Mouse (Mus musculus): Measurements from ENCODE around the gene Usp21. TPM values are rescaled to one million over a fixed set of nuclear protein-coding genes. Genes with fewer than 3 reads are reported as not detected.
A peak's percentile ranks its signal among the peaks of the same experiment; 100 is the strongest.

Usp21 gene
- total and polyA plus RNA-seq, 3 experiments, result 11.8 to 64.5 (median 44.1) TPM

- no peak for DNase-seq (ENCODE audit: low spot score)
- no peak overlapping the region for H3K4me3 ChIP-seq (ENCODE audit: low read depth, low read length)
Measured at GRCm38 (mm10) chr1:171277736-171278135, 10.1 kb downstream of the Usp21 start.

GRCm38 (mm10) chr1:171276110-171276748 lies 11.6 kb downstream of the Usp21 start:
- peaks cover 83% of the 10 kb centered on the region for H3K36me3 ChIP-seq (replicated peaks)
- TF ChIP-seq POLR2AphosphoS5 (IDR thresholded peaks at IDR 0.05; ENCODE audit: insufficient replicate concordance, low read depth, low read length) (no peak), TAL1 (conservative IDR thresholded peaks at IDR 0.05; ENCODE audit: low read depth, low read length) (no peak), CTCF (IDR thresholded peaks at IDR 0.05; ENCODE audit: low read depth, low read length) (no peak), GATA1 (IDR thresholded peaks at IDR 0.05; ENCODE audit: borderline replicate concordance, low read length) (no peak), GATA2 (IDR thresholded peaks at IDR 0.05; ENCODE audit: borderline replicate concordance, low read depth, low read length) (no peak)
- H3K4me3 ChIP-seq (ENCODE audit: low read depth, low read length), result peak overlapping the region; percentile 43; the same call in 1 of the 2 replicates
- DNase-seq (ENCODE audit: low spot score) (peak; percentile 26), ATAC-seq (ENCODE audit: extremely low read depth, insufficient number of reproducible peaks, low FRiP score, poor library complexity, severe bottlenecking) (no peak)
- H3K9me3 ChIP-seq (replicated peaks), result no peaks in the 10 kb centered on the region
- no peaks in the 10 kb centered on the region for H3K27me3 ChIP-seq (ENCODE audit: insufficient read depth, low read length)
- peaks cover 85% of the 10 kb centered on the region for H3K4me1 ChIP-seq (ENCODE audit: insufficient read depth, low read depth, low read length)

More at GRCm38 (mm10) chr1:171277736-171278135, 10.1 kb downstream of the Usp21 start:
- TF ChIP-seq GATA2 (IDR thresholded peaks at IDR 0.05; ENCODE audit: borderline replicate concordance, low read depth, low read length) (no peak), POLR2AphosphoS5 (IDR thresholded peaks at IDR 0.05; ENCODE audit: insufficient replicate concordance, low read depth, low read length) (no peak), TAL1 (conservative IDR thresholded peaks at IDR 0.05; ENCODE audit: low read depth, low read length) (no peak), CTCF (IDR thresholded peaks at IDR 0.05; ENCODE audit: low read depth, low read length) (no peak), GATA1 (IDR thresholded peaks at IDR 0.05; ENCODE audit: borderline replicate concordance, low read length) (no peak)
- Histone ChIP-seq H3K36me3 (replicated peaks) (peaks cover 79% of the 10 kb centered on the region), H3K4me1 (ENCODE audit: insufficient read depth, low read depth, low read length) (peaks cover 80% of the 10 kb centered on the region), H3K9me3 (replicated peaks) (no peaks in the 10 kb centered on the region), H3K27me3 (ENCODE audit: insufficient read depth, low read length) (no peaks in the 10 kb centered on the region)
- no peak for ATAC-seq (ENCODE audit: extremely low read depth, insufficient number of reproducible peaks, low FRiP score, poor library complexity, severe bottlenecking)

- Histone ChIP-seq H3K4me3 (ENCODE audit: low read depth, low read length) (no peak overlapping the region), H3K9me3 (replicated peaks) (no peaks in the 10 kb centered on the region), H3K36me3 (replicated peaks) (peaks cover 83% of the 10 kb centered on the region), H3K27me3 (ENCODE audit: insufficient read depth, low read length) (no peaks in the 10 kb centered on the region), H3K4me1 (ENCODE audit: insufficient read depth, low read depth, low read length) (peaks cover 89% of the 10 kb centered on the region)
- no peak for ATAC-seq (ENCODE audit: extremely low read depth, insufficient number of reproducible peaks, low FRiP score, poor library complexity, severe bottlenecking)
- TF ChIP-seq CTCF (IDR thresholded peaks at IDR 0.05; ENCODE audit: low read depth, low read length), result no peak
- no peak for TF ChIP-seq POLR2AphosphoS5 (IDR thresholded peaks at IDR 0.05; ENCODE audit: insufficient replicate concordance, low read depth, low read length)
- no peak for TF ChIP-seq TAL1 (conservative IDR thresholded peaks at IDR 0.05; ENCODE audit: low read depth, low read length)
- TF ChIP-seq GATA2 (IDR thresholded peaks at IDR 0.05; ENCODE audit: borderline replicate concordance, low read depth, low read length), result no peak
- TF ChIP-seq GATA1 (IDR thresholded peaks at IDR 0.05; ENCODE audit: borderline replicate concordance, low read length), result no peak
- DNase-seq (ENCODE audit: low spot score), result no peak
Measured at GRCm38 (mm10) chr1:171275144-171275734, 12.6 kb downstream of the Usp21 start.

GRCm38 (mm10) chr1:171274171-171274570 lies 13.6 kb downstream of the Usp21 start:
- no peak for TF ChIP-seq GATA2 (IDR thresholded peaks at IDR 0.05; ENCODE audit: borderline replicate concordance, low read depth, low read length)
- no peak for TF ChIP-seq CTCF (IDR thresholded peaks at IDR 0.05; ENCODE audit: low read depth, low read length)
- no peak for TF ChIP-seq POLR2AphosphoS5 (IDR thresholded peaks at IDR 0.05; ENCODE audit: insufficient replicate concordance, low read depth, low read length)
- TF ChIP-seq TAL1 (conservative IDR thresholded peaks at IDR 0.05; ENCODE audit: low read depth, low read length), result no peak
- no peak for TF ChIP-seq GATA1 (IDR thresholded peaks at IDR 0.05; ENCODE audit: borderline replicate concordance, low read length)
- no peaks in the 10 kb centered on the region for H3K9me3 ChIP-seq (replicated peaks)
- no peaks in the 10 kb centered on the region for H3K27me3 ChIP-seq (ENCODE audit: insufficient read depth, low read length)
- H3K36me3 ChIP-seq (replicated peaks), result peaks cover 77% of the 10 kb centered on the region
- H3K4me1 ChIP-seq (ENCODE audit: insufficient read depth, low read depth, low read length), result peaks cover 87% of the 10 kb centered on the region
- no peak overlapping the region for H3K4me3 ChIP-seq (ENCODE audit: low read depth, low read length)
- ATAC-seq (ENCODE audit: extremely low read depth, insufficient number of reproducible peaks, low FRiP score, poor library complexity, severe bottlenecking), result no peak
- DNase-seq (ENCODE audit: low spot score), result no peak

- ATAC-seq (ENCODE audit: extremely low read depth, insufficient number of reproducible peaks, low FRiP score, poor library complexity, severe bottlenecking) (no peak), DNase-seq (ENCODE audit: low spot score) (no peak)
- Histone ChIP-seq H3K4me3 (ENCODE audit: low read depth, low read length) (peak overlapping the region; percentile 42; the same call in 1 of the 2 replicates), H3K9me3 (replicated peaks) (no peaks in the 10 kb centered on the region), H3K4me1 (ENCODE audit: insufficient read depth, low read depth, low read length) (peaks cover 73% of the 10 kb centered on the region), H3K27me3 (ENCODE audit: insufficient read depth, low read length) (no peaks in the 10 kb centered on the region), H3K36me3 (replicated peaks) (peaks cover 56% of the 10 kb centered on the region)
- TF ChIP-seq POLR2AphosphoS5 (IDR thresholded peaks at IDR 0.05; ENCODE audit: insufficient replicate concordance, low read depth, low read length) (no peak), GATA2 (IDR thresholded peaks at IDR 0.05; ENCODE audit: borderline replicate concordance, low read depth, low read length) (no peak), GATA1 (IDR thresholded peaks at IDR 0.05; ENCODE audit: borderline replicate concordance, low read length) (no peak), TAL1 (conservative IDR thresholded peaks at IDR 0.05; ENCODE audit: low read depth, low read length) (no peak), CTCF (IDR thresholded peaks at IDR 0.05; ENCODE audit: low read depth, low read length) (no peak)
Measured at GRCm38 (mm10) chr1:171272086-171272485, 15.7 kb downstream of the Usp21 start.

GRCm38 (mm10) chr1:171271622-171272021 lies 16.2 kb downstream of the Usp21 start:
- DNase-seq (ENCODE audit: low spot score), result no peak
- TF ChIP-seq TAL1 (conservative IDR thresholded peaks at IDR 0.05; ENCODE audit: low read depth, low read length), result no peak
- no peak for TF ChIP-seq GATA2 (IDR thresholded peaks at IDR 0.05; ENCODE audit: borderline replicate concordance, low read depth, low read length)
- TF ChIP-seq GATA1 (IDR thresholded peaks at IDR 0.05; ENCODE audit: borderline replicate concordance, low read length), result no peak
- no peak for TF ChIP-seq CTCF (IDR thresholded peaks at IDR 0.05; ENCODE audit: low read depth, low read length)
- TF ChIP-seq POLR2AphosphoS5 (IDR thresholded peaks at IDR 0.05; ENCODE audit: insufficient replicate concordance, low read depth, low read length), result no peak
- no peak for ATAC-seq (ENCODE audit: extremely low read depth, insufficient number of reproducible peaks, low FRiP score, poor library complexity, severe bottlenecking)
- Histone ChIP-seq H3K27me3 (ENCODE audit: insufficient read depth, low read length) (no peaks in the 10 kb centered on the region), H3K9me3 (replicated peaks) (no peaks in the 10 kb centered on the region), H3K4me3 (ENCODE audit: low read depth, low read length) (peak overlapping the region; percentile 42; the same call in 1 of the 2 replicates), H3K36me3 (replicated peaks) (peaks cover 52% of the 10 kb centered on the region), H3K4me1 (ENCODE audit: insufficient read depth, low read depth, low read length) (peaks cover 69% of the 10 kb centered on the region)
